Mouse (Mus musculus) brain, embryonic 18.5 days (tissue): ENCODE measurements around the gene St8sia4.
"Not testable (repeated sequence)": the region's sequence is repeated elsewhere in the genome, so short reads cannot be mapped to it uniquely, and the experiment has no call there.

Experiments
- DNase-seq: peaks from one replicate; pipeline ENCODE4 v3.0.0-alpha.2; 2012; ENCODE audit warnings: low read depth, low spot score

Gene St8sia4

DNA sequence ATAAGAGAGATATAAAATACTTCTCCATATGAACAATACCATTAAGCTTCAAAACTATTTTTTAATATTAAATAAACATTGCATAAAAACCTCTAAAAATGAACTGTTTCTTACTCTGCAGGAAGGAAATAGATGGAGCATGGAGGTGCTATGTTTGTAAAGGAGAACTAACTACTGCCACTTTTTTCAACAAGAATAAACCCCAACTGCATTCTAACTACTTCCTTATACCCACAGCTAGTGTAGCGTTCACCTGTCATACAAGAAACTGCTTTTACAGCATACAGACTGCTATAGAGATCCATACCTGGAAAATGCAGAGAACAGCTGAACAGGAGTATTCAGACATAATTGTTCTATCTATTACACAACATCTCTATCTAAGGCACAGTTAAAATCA, 70.5 kb downstream of the St8sia4 start:
- no peak for DNase-seq

DNA sequence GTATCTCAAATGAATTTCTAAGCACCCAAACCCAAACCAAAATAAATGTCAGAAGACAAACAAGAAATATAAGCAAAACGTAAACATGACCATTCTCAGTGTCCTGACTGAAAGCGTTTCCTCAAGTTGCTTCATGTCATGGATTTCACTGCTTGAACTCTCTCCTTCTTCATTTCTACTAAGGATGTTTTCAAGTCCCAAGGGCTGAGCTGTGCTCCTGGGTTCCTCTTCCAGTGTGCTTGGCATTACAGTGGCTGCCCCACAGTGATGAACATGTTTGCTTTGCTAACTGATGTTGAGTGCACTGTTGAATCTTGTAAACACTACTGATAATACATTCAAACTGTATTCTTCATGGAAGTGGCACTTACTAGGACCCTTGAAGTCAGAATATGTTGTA, 76.3 kb downstream of the St8sia4 start:
- DNase-seq = no peak

DNA sequence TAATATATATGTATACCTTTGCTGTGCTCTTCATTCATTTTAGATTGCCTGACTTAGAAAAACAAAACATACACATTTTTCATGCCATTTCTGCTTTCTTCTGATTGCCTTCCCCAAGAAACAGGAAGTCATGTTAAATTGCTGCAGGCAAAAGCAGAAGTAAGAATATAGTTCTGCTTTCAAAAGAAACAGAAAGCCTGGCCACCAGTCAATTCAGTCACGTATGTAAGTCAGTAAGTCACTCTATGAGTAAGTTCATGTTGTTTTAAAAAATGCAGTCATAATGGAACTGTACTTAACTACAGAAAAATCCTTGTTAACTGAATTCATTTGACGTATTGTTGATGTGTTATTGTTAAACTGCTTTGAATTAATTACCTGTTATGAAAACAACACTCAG, 77.3 kb downstream of the St8sia4 start:
- no peak for DNase-seq

DNA sequence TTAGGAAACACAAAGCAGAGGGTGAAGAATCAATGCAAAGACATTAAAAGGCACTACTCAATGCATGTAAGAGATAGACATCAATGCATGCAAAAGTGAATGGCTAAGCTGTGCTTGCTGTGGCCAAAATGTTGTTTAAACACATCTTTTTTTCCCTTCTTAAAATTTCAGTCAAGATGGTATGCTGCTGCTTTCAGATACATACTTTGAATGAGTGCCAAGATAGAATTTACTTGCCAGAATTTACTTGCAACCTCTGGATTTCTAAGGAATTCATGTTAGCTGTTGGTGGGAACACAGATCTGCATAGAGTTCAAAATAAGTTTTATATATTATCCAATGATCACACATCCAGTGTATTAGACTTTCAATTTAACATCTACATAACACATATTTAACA, 77.9 kb downstream of the St8sia4 start:
- DNase-seq = no peak

DNA sequence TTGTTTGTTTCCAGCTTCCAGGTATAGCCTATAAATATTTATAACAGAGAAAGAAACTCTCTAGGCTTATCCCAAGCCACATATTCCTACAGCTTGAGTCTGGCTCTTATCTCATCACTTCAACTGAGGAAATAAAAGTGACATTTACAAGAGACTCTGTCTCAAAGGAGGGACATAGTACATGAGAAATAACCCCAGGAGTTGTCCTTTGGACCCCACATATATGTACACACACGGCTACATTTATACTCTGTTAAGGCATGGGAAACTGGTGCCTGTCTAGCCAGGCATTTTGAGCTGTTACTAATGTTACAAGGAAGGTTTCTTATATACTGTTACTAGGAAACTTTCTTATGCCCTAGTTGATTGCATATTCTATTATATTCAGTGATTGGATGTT, 84.1 kb downstream of the St8sia4 start:
- DNase-seq = no peak

DNA sequence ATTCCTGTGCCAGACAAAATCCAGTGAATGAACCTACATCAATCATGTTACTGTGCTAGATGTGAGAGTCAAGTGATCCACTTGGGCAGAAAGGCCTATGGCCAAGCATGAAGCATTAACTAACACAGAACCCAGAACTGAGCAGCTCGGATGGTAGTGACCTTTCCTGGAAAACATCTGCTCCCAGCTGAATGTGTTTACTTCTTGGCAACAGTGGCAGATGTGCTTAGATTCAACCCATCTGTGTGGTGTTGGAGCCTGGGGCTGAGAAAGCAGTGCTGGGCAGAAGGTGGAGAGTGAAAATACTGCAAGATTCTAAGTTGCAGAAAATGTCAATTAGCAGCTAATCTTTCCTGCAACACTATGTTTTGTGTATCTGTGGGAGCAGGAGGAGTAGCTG, 85.1 kb downstream of the St8sia4 start:
- DNase-seq = no peak

DNA sequence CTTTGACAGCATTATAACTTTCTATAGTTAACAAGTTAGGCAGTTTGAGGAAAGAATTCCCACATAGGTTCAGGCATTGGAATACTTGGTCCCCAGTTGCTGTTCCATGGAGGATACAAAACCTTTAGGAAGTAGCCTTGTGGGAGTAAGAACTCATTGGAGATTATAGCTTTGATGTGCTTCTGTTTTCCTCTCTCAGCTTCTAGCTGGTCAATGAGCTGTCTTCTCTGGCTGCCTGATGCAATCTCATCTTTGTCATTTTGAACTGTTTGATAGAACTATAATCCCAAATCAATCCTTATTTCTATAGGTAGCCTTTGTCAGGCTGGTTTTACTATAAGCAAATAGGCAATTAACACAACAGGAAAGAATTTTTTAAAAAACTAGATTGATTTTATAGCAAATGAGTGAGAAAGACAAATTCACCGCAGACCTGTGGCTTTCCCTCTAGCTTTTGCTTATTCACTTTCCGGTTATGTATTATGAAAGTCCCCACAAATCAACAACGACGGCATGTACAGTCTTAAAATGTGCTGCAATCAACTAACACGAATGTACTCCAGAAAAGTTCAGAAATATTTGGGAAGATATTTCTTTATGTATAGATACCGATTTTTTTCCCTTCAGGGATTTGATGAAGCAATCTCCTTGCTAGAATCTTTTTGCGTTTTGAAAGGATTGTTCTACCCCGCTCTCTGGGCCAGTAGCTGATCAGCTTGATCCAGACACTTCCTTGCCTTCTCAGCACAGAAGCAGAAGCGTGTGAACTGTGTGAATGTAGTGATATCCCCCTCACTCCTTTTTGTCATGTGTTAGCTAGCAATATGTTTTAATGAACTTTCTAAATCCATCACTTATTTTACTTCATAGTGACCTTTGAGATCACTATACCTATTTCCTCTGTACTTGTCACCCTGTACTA, 94.5 kb downstream of the St8sia4 start:
- no peak for DNase-seq

DNA sequence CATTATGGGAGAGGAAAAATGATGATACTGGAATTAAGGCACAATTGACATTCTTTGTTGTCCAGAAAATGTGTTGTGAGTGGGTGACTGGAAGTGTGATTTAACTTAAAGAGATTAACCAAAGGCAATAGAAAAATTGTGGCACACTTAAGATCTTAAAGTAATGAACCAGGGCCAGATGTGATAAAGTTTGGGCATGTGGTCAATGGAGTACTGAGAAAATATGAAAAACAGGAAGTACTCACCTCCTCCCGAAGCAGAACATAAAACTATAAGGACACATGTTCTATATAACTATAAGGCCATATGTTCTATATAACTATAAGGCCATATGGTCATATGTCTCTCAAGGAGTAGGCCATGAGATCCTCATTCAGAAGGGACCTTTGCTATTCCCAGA, 96.3 kb downstream of the St8sia4 start:
- no peak for DNase-seq

DNA sequence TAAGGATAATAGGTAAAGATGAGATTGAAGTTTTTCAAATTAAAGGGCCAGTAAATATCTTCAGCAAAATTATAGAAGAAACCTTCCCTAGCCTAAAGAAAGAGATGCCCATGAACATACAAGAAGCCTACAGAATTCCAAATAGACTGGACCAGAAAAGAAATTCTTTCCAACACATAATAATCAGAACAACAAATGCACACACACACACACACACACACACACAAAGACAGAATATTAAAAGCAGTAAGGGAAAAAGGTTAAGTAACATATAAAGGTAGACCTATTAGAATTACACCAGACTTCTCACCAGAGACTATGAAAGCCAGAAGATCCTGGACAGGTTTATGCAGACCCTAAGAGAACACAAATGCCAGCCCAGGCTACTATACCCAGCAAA, 112.8 kb downstream of the St8sia4 start:
- not testable (repeated sequence) for DNase-seq

DNA sequence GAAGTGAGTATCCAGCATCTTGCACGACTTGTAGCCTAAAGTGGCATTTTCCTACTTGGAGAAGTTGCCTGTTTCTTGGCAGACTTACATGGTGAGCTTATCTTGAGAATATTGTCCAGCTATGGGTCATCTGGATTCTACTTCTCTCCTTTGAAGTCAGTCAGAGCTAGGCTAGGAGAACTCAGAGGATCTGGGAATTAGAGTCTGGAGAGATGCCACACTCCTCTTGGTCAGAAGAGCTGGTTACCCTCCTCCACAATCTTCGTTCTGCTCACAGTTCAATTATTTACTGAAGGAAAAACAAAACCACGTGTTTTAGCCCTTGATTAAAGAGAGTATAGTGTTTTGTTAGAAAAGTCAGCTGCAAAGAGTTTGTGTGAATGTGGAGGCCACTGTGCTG, 125.9 kb downstream of the St8sia4 start:
- DNase-seq = no peak
